Mouse (Mus musculus) midbrain, embryonic 14.5 days (tissue): ENCODE data around the gene Etv1. TPM values are rescaled to one million over a fixed set of nuclear protein-coding genes. Genes with fewer than 3 reads are reported as not detected.

Experiments used
- ATAC-seq: fragments of 200-750 bp; cut with Nextera tagmentation; 2 replicates; pipeline ENCODE4 v1.8.0; 2017; ENCODE audit warnings: moderate number of reproducible peaks, moderate library complexity; ENCODE audit not compliant: low FRiP score, low TSS enrichment
- DNase-seq: peaks from one replicate; pipeline ENCODE4 v3.0.0-alpha.2; 2015
- H3K27ac ChIP-seq: fragments of 300-500 bp; sonication (generic); replicated peaks from 2 replicates; pipeline ENCODE4 v1.5.1; 2014; ENCODE audit warnings: mild to moderate bottlenecking, low read depth, low read length, moderate library complexity
- H3K27me3 ChIP-seq: fragments of 300-500 bp; sonication (generic); 2 replicates; pipeline ENCODE4 v1.6.1; 2014; ENCODE audit warnings: low read length, control low read depth, mixed read lengths; ENCODE audit not compliant: control insufficient read depth, insufficient read depth
- H3K36me3 ChIP-seq: fragments of 300-500 bp; sonication (generic); 2 replicates; pipeline ENCODE4 v1.6.1; 2014; ENCODE audit warnings: low read length, control low read depth; ENCODE audit not compliant: control insufficient read depth, insufficient read depth
- H3K4me1 ChIP-seq: fragments of 300-500 bp; sonication (generic); 2 replicates; pipeline ENCODE4 v1.6.1; 2014; ENCODE audit warnings: mild to moderate bottlenecking, antibody characterized with exemption, low read length, control low read depth; ENCODE audit not compliant: control insufficient read depth, insufficient read depth
- H3K4me2 ChIP-seq: fragments of 300-500 bp; sonication (generic); 2 replicates; pipeline ENCODE4 v1.6.1; 2014; ENCODE audit warnings: mild to moderate bottlenecking, low read length, moderate library complexity
- H3K4me3 ChIP-seq: fragments of 300-500 bp; sonication (generic); replicated peaks from 2 replicates; pipeline ENCODE4 v1.5.1; 2014; ENCODE audit warnings: low read depth, low read length
- H3K9ac ChIP-seq: fragments of 300-500 bp; sonication (generic); replicated peaks from 2 replicates; pipeline ENCODE4 v1.6.1; 2014; ENCODE audit warnings: mild to moderate bottlenecking, low read length, moderate library complexity
- H3K9me3 ChIP-seq: fragments of 300-500 bp; sonication (generic); 2 replicates; pipeline ENCODE4 v1.6.1; 2016; ENCODE audit warnings: low read length, control low read depth, mixed read lengths; ENCODE audit not compliant: control insufficient read depth
- WGBS: fragments of 180-500 bp; shearing (Covaris S2); extraction: QIAGEN DNeasy Blood & Tissue Kit; methylation state at CpG from one replicate; pipeline ENCODE4 v1.1.7; 2014; 5-methylcytosine and 5-hydroxymethylcytosine counted together
- polyA plus RNA-seq: library from polyadenylated mRNA; unstranded; fragments of >200 nt; fragmentation: Nextera tagmentation; extraction: Ambion mirVana; gene quantifications from 2 replicates; pipeline ENCODE4 v1.2.1, GENCODE M21; 2014

The Etv1 gene
- polyA plus RNA-seq, 1 experiment from 2014 or later: 21.8 TPM

- H3K4me1 ChIP-seq: no peaks in the 10 kb centered on the region
- 48% methylated on average over 2 of the region's 2 CpGs for WGBS
- no peak overlapping the region for H3K27ac ChIP-seq
- no peak overlapping the region for H3K4me3 ChIP-seq
- H3K36me3 ChIP-seq: no peaks in the 10 kb centered on the region
- no peak for ATAC-seq
- no peak overlapping the region for H3K9ac ChIP-seq
- H3K4me2 ChIP-seq: no peak overlapping the region
- H3K27me3 ChIP-seq: no peaks in the 10 kb centered on the region
- peak; percentile 17 for DNase-seq
- no peaks in the 10 kb centered on the region for H3K9me3 ChIP-seq
Observed at GRCm38 (mm10) chr12:38793697-38794096, 14.5 kb downstream of the Etv1 start.

DNA sequence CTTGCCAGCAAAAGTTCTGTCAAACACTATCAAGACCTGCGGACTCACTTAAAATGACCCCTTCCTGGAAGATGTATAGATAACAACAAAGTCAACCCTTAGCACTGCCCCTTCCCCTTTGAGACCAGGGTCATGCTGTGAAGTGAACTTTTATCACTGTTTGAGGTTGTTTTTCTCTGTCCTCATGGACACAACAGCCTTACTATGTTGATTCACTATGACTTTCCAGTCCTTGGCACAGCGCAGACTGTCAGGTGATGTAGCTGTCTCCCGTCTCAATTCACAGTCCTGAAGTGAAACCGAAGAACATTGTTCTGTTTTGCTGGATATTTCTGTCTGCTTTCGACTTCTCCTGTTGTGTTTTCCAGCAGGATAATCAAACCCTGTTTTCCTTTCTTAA lies 27.9 kb downstream of the Etv1 start:
- Histone ChIP-seq H3K36me3 (no peaks in the 10 kb centered on the region), H3K9me3 (no peaks in the 10 kb centered on the region), H3K4me1 (no peaks in the 10 kb centered on the region), H3K4me2 (no peak overlapping the region), H3K27ac (no peak overlapping the region), H3K4me3 (no peak overlapping the region), H3K27me3 (no peaks in the 10 kb centered on the region), H3K9ac (no peak overlapping the region)
- DNase-seq (no peak), ATAC-seq (no peak)
- 82% methylated on average over 5 of the region's 5 CpGs for WGBS

GRCm38 (mm10) chr12:38812392-38812791 lies 33.2 kb downstream of the Etv1 start:
- H3K4me2 ChIP-seq: no peak overlapping the region
- H3K36me3 ChIP-seq: no peaks in the 10 kb centered on the region
- DNase-seq (no peak), ATAC-seq (no peak)
- H3K4me3 ChIP-seq: no peak overlapping the region
- WGBS: 76% methylated on average over 6 of the region's 6 CpGs
- no peak overlapping the region for H3K27ac ChIP-seq
- no peaks in the 10 kb centered on the region for H3K4me1 ChIP-seq
- H3K27me3 ChIP-seq: no peaks in the 10 kb centered on the region
- no peak overlapping the region for H3K9ac ChIP-seq
- no peaks in the 10 kb centered on the region for H3K9me3 ChIP-seq

DNA sequence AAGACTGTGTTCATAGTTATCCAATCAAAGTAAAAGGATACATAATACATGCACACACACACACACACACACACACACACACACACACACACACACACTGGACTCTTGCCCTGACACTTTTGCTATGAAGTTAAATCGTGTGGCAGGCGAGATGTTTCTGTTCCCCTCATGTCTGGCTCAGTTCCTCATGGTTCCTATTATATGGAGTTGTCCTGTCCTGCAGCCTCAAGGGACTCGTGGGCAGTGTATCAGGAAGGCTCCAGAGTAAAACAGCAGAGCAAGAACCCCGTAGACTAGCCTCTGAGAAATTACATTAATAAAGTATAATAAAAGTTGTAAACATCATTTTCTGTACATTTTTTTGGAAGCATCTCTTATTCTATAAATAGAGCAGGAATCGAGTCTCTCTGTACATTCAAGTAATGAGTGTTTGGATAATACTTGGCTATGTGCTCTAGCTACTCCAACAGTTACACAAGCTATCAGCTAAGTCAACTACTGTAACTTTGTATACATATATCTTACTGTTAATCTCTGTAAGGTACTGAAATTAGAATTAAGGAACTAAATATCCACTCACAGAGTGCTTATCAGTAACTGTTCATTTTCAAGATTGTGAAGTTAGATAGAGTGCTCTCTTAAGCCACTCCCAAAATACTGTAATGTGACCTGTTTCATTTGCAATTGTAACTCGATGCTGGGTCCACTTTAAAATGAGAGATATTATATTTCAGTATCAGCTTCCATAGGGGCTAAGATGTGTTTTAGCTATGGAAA lies 35.0 kb downstream of the Etv1 start:
- Histone ChIP-seq H3K27me3 (no peaks in the 10 kb centered on the region), H3K27ac (no peak overlapping the region), H3K36me3 (no peaks in the 10 kb centered on the region), H3K4me3 (no peak overlapping the region), H3K9me3 (no peaks in the 10 kb centered on the region), H3K4me2 (no peak overlapping the region), H3K4me1 (no peaks in the 10 kb centered on the region), H3K9ac (no peak overlapping the region)
- DNase-seq (no peak), ATAC-seq (no peak)
- 89% methylated on average over 6 of the region's 6 CpGs for WGBS

DNA sequence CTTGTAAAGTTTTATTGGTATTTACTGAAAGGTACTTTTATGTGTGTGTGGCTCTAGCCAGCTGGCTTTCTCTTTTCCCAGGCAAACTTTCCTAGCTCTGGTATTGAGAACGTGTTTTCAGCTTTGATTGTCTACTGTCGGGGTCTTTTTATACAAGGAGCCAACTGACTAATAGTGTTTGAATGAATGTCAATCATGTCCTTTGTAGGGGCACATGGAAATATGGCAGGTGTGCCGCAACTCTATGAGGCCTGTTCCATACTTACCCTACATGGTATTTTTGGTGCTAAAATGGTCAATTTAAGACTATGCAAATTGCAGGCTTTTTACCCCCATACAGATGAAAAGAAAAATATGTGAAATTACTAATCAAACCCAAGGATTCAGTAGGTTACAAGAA lies 37.1 kb downstream of the Etv1 start:
- H3K4me1 ChIP-seq: no peaks in the 10 kb centered on the region
- DNase-seq (no peak), ATAC-seq (no peak)
- no peak overlapping the region for H3K27ac ChIP-seq
- no peaks in the 10 kb centered on the region for H3K27me3 ChIP-seq
- H3K4me2 ChIP-seq: no peak overlapping the region
- no peaks in the 10 kb centered on the region for H3K36me3 ChIP-seq
- no peak overlapping the region for H3K9ac ChIP-seq
- no peaks in the 10 kb centered on the region for H3K9me3 ChIP-seq
- no peak overlapping the region for H3K4me3 ChIP-seq
- 36% methylated on average over 3 of the region's 3 CpGs for WGBS

DNA sequence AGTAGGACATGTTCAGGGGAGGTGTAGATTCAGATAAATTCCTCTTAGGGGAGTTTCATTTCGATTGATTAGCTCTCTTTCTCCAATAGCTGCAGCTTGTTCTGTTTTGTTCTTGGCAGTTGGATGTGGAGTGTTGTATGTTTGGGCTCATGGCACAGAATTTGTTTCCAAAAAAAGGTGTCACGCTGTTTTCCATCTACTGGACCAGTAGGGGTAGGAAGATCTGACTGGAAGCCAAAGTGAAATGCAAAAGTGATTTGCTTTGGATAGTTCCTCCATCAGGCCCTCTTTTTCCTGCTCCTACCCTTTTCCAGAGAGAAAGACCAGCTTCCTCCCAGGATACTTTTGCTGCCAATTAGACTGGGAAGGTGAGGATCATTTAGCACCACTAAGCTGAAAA lies 39.1 kb downstream of the Etv1 start:
- no peaks in the 10 kb centered on the region for H3K4me1 ChIP-seq
- no peaks in the 10 kb centered on the region for H3K36me3 ChIP-seq
- WGBS: 94% methylated on average over 2 of the region's 2 CpGs
- H3K9ac ChIP-seq: no peak overlapping the region
- DNase-seq: no peak
- no peaks in the 10 kb centered on the region for H3K27me3 ChIP-seq
- H3K4me2 ChIP-seq: no peak overlapping the region
- H3K9me3 ChIP-seq: no peaks in the 10 kb centered on the region
- ATAC-seq: no peak
- H3K4me3 ChIP-seq: no peak overlapping the region
- no peak overlapping the region for H3K27ac ChIP-seq

DNA sequence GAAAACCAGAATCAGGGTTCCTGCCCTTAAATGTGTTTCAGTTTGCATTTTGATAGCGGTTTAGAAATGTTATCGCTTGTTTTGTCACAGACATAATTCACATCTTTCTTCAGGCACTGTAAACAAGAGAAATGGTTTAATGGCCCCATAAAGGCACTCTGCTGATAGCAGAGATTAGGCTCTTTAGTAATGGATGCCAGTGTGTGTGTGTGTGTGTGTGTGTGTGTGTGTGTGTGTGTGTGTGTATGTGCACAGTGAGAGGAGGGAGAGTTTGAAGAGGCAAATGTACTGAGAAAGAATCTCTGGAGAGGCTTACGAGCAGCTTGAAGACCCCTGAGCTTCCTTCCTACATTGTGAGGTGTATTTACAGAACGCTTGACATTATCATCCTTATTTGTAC lies 41.5 kb downstream of the Etv1 start:
- 92% methylated on average over 4 of the region's 4 CpGs for WGBS
- H3K4me3 ChIP-seq: no peak overlapping the region
- ATAC-seq: no peak
- no peak overlapping the region for H3K27ac ChIP-seq
- H3K27me3 ChIP-seq: no peaks in the 10 kb centered on the region
- H3K9ac ChIP-seq: no peak overlapping the region
- H3K9me3 ChIP-seq: no peaks in the 10 kb centered on the region
- no peak overlapping the region for H3K4me2 ChIP-seq
- H3K36me3 ChIP-seq: no peaks in the 10 kb centered on the region
- DNase-seq: no peak
- H3K4me1 ChIP-seq: no peaks in the 10 kb centered on the region

DNA sequence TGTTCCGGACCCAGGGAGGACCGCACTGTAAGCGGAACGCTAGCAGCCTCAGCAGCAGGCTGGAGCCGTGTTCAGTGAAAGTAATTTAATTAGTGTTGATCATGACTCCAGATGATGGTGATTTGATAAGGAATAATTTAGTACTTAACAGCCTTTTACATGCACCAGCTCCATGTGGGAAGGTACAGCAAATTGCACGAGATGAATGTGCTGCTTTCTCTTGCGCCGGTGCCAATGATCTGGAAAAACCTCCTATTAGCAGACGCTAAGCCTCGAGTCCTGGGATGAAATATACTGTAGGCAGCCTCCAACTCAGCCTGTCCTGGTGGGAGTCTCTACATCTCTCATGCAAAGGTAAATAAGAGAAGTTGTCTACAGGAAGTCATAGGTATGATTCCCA lies 45.2 kb downstream of the Etv1 start:
- no peaks in the 10 kb centered on the region for H3K4me1 ChIP-seq
- peak; percentile 8 for DNase-seq
- H3K4me2 ChIP-seq: no peak overlapping the region
- no peak overlapping the region for H3K27ac ChIP-seq
- no peaks in the 10 kb centered on the region for H3K27me3 ChIP-seq
- no peak overlapping the region for H3K9ac ChIP-seq
- WGBS: 87% methylated on average over 10 of the region's 10 CpGs
- H3K36me3 ChIP-seq: no peaks in the 10 kb centered on the region
- ATAC-seq: no peak
- H3K9me3 ChIP-seq: no peaks in the 10 kb centered on the region
- no peak overlapping the region for H3K4me3 ChIP-seq

GRCm38 (mm10) chr12:38832981-38833380 lies 53.8 kb downstream of the Etv1 start:
- no peak for ATAC-seq
- WGBS: 94% methylated on average over 10 of the region's 10 CpGs
- Histone ChIP-seq H3K27ac (no peak overlapping the region), H3K9ac (no peak overlapping the region), H3K4me1 (no peaks in the 10 kb centered on the region), H3K4me2 (no peak overlapping the region), H3K4me3 (no peak overlapping the region), H3K36me3 (no peaks in the 10 kb centered on the region), H3K9me3 (no peaks in the 10 kb centered on the region), H3K27me3 (no peaks in the 10 kb centered on the region)
- DNase-seq: no peak
